Mouse (Mus musculus) v-Abl transformed pro-B cells (cell line): ENCODE measurements at regions not wholly inside any gene's neighbourhood (a gene's known extent, or its start where the extent isn't known, plus 50 kb on each side); places are given as distances from the start of the nearest gene placed in this dataset.

Source experiments
- in situ Hi-C, 2 experiments: fragments of 400-800 bp; cut with MboI; formaldehyde crosslinking; loops; one replicate each; pipeline ENCODE4 v1.15.1; 2025; ENCODE audit not compliant: unreplicated experiment in 2 of 2

DNA sequence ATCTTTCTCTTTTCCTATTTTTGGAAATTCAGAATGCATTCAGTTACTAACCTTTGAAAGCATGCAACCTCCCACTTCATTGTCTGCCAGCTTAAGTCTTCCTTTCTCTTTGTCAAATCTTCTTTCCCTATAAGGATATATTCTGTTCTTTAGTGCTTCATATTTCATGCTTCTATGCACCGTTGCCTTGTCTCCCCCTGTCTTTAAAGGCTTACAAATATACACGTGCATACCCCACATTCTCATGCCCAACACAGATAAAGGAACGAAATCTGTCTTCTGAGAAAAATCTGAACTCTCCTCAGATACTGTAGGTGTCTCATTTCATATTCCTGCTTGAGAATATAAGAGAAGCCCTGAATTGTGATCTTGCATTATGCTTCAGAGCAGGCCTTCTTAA is 167.9 kb upstream of the Dph6 start:
- in situ Hi-C loops: no loop called here

- in situ Hi-C loops: no loop called here
Observed at GRCm38 (mm10) chr2:114828192-114828591, 173.4 kb upstream of the Dph6 start.

DNA sequence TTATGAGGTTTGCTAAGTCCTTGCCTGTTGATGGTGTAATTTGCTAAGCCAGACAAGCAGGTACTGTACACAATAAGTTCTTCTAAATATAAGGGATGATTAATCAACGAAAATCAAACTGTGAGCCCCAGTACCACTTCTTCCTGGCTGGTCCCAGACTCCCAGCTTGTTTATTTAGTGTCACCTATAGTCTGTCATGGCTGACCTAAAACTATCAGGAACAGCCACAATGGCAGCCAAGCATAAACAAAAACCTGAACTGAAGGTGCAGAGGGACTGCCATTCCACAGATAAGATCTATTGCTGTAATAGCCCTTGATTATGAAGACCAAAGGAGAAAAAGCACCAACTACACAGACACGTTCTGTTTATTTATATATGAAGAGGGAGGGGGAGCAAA is 180.9 kb upstream of the Dph6 start:
- in situ Hi-C loops: no loop called here

GRCm38 (mm10) chr2:114843696-114844388 is 189.1 kb upstream of the Dph6 start:
- in situ Hi-C loops: no loop called here

GRCm38 (mm10) chr2:114844389-114844771 is 189.6 kb upstream of the Dph6 start:
- in situ Hi-C loops: no loop called here

GRCm38 (mm10) chr2:114848439-114848838 is 193.7 kb upstream of the Dph6 start:
- in situ Hi-C loops: no loop called here

GRCm38 (mm10) chr2:114848914-114849313 is 194.2 kb upstream of the Dph6 start:
- in situ Hi-C loops: no loop called here

GRCm38 (mm10) chr2:114853715-114854530 is 199.2 kb upstream of the Dph6 start:
- in situ Hi-C loops: loop anchor here (5.0 to 25.0 kb wide), 3 partner anchors 229 to 1218 kb away; no protein-coding TSS in a partner anchor

- in situ Hi-C loops: loop anchor here in 1 of 2 experiments (25.0 kb wide), 1 partner anchor 435 kb away; no protein-coding TSS in a partner anchor
Observed at GRCm38 (mm10) chr2:114872272-114872671, 217.5 kb upstream of the Dph6 start.

GRCm38 (mm10) chr2:114873090-114873489 is 218.3 kb upstream of the Dph6 start:
- in situ Hi-C loops: loop anchor here in 1 of 2 experiments (25.0 kb wide), 1 partner anchor 436 kb away; no protein-coding TSS in a partner anchor

DNA sequence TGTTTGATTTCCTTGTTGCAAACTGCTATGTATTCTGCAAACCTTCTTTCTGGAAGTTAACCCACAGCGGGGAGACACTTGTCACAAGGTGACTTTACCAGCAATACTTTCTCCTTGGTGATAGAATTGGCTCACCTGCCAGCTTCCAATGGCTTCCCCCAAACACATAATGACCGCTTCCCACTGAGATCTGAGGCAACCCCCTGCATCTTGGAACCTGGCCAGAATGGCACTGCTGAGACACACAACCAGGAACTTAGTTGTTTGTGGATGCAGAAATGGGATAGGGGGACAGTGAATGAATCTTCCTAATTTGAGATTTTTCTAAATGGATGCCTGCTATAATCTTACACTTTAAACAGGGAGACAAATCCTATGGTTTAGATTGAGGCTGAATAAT is 224.3 kb upstream of the Dph6 start:
- in situ Hi-C loops: no loop called here

- in situ Hi-C loops: no loop called here
Observed at GRCm38 (mm10) chr2:114879784-114880183, 225.0 kb upstream of the Dph6 start.

DNA sequence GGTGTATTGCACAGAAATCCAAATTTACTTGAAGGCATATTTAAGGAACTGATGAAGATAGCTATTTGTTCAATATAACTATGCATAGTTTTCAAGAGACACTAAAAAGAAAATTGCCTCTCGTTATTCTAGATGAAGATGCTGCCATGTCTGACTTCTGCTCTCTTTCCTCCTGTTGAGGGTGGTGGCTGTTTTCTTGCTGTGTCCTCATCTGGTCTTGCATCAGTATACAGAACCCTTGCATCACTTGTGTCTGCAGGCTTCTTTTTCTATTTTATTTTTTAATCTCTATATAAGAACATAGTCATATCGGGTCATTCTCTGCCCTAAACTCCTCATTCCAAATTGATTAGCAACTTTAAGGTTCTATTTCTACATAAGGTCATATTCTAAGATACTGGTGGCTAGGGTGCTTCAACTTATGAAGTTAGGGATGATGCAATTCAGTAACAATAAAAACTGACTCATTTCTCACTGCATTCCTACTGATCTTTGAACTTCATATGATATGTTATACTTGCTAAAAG is 231.0 kb upstream of the Dph6 start:
- in situ Hi-C loops: no loop called here

GRCm38 (mm10) chr2:114898812-114899211 is 244.0 kb upstream of the Dph6 start:
- in situ Hi-C loops: no loop called here

DNA sequence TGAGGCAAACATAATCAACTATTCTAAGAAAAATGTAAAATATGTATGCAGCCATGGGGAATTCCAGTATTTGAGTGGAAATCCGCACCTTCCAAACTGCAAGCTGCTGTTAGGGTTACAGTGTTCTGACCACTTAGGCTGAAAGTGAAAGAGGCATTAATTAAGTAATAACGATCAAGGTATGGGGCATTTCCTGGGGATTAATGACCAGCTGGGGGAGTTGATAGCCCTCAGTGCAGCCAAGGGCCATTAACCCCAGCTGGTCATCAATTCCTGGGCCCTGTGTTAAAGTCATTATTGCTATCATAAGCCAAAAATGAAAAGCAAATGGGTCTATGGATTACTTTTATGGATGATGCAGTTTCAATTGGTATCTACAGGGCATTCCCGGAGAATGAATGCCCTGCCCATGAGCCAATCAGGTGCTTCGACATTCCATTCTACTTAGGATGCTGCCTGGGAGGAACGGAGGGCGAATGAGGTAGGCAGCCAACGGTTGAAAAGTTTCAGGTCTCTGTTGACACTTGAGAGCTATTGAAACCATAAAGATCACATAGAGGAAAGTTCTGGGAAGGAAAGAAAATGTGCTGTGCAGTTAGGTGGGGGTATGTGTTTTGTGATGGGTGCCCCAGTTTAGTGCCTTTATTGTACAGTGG is 257.2 kb upstream of the Dph6 start:
- in situ Hi-C loops: no loop called here

GRCm38 (mm10) chr2:114915025-114915690 is 260.4 kb upstream of the Dph6 start:
- in situ Hi-C loops: no loop called here

- in situ Hi-C loops: no loop called here
Observed at GRCm38 (mm10) chr2:114918420-114919332, 263.9 kb upstream of the Dph6 start.

- in situ Hi-C loops: no loop called here
Observed at GRCm38 (mm10) chr2:114923911-114924310, 269.1 kb upstream of the Dph6 start.

DNA sequence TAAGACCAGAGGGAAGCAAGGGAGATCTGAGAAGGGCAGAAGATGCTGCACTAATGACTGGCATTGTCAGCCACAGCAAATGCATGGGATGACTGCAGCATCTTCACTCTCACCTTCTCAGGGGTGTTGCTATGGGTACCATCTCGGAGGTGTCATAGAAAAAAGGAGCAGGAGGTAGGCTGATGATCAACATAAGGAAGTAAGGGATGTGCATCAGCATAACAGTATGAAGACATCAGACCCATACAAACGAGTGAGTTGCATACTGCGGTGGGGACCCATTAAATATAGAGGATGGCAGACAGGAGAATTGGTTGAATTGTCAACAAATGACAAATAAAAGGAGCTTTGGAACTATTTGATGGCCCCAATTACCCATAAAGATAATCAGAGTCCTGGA is 280.7 kb upstream of the Dph6 start:
- in situ Hi-C loops: no loop called here
